Mouse (Mus musculus) neural tube, embryonic 12.5 days (tissue): ENCODE data around the gene 4932415D10Rik. TPM values are rescaled to one million over a fixed set of nuclear protein-coding genes. Genes with fewer than 3 reads are reported as not detected.

Experiments used
- ATAC-seq: fragments of 200-750 bp; cut with Nextera tagmentation; 2 replicates; pipeline ENCODE4 v1.8.0; 2017; ENCODE audit warnings: low read depth, mild to moderate bottlenecking, moderate TSS enrichment, moderate library complexity; ENCODE audit not compliant: low FRiP score
- H3K27ac ChIP-seq: fragments of 300-500 bp; sonication (generic); 2 replicates; pipeline ENCODE4 v1.5.1; 2016
- H3K27me3 ChIP-seq: fragments of 300-500 bp; sonication (generic); replicated peaks from 2 replicates; pipeline ENCODE4 v1.6.1; 2016; ENCODE audit warnings: mild to moderate bottlenecking
- H3K36me3 ChIP-seq: fragments of 300-500 bp; sonication (generic); 2 replicates; pipeline ENCODE4 v1.6.1; 2016; ENCODE audit warnings: mild to moderate bottlenecking
- H3K4me1 ChIP-seq: fragments of 300-500 bp; sonication (generic); 2 replicates; pipeline ENCODE4 v1.6.1; 2016
- H3K4me2 ChIP-seq: fragments of 300-500 bp; sonication (generic); replicated peaks from 2 replicates; pipeline ENCODE4 v1.6.1; 2016; ENCODE audit warnings: mild to moderate bottlenecking
- H3K4me3 ChIP-seq: fragments of 300-500 bp; sonication (generic); 2 replicates; pipeline ENCODE4 v1.5.1; 2016
- H3K9ac ChIP-seq: fragments of 300-500 bp; sonication (generic); 2 replicates; pipeline ENCODE4 v1.6.1; 2016; ENCODE audit warnings: mild to moderate bottlenecking
- H3K9me3 ChIP-seq: fragments of 300-500 bp; sonication (generic); 2 replicates; pipeline ENCODE4 v1.6.1; 2016; ENCODE audit warnings: mild to moderate bottlenecking
- WGBS: fragments of 180-500 bp; shearing (Covaris S2); methylation state at CpG from one replicate; pipeline ENCODE4 v1.1.7; 2016; 5-methylcytosine and 5-hydroxymethylcytosine counted together
- polyA plus RNA-seq: library from polyadenylated mRNA; unstranded; fragments of >200 nt; fragmentation: Nextera tagmentation; extraction: Ambion mirVana; gene quantifications from 2 replicates; pipeline ENCODE4 v1.2.1, GENCODE M21; 2016

The 4932415D10Rik gene
- not detected in 2 replicates for polyA plus RNA-seq

DNA sequence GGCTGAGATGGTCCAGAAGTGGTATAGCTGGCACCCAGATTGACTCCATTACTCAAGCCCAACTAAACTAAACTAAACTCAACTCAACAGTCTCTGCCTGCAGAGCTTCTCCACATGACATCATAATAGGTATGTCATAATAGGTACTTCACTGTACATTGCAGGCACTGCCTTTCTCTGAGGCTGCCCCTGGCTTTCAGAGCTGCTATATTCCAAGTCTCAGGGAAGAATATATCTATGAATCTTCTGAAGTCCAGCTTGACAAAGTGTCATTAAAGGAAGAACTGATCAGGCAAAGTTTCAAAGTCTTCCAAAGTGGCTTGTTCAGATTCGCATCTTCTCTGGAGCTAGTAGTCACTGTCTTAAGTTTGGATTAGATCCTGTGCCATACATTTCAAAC lies at the start of gene 4932415D10Rik:
TSS of gene 4932415D10Rik (minus strand) at position 101 of the 400 bp plus-strand sequence.
- WGBS: 91% methylated on average over 1 of the region's 1 CpGs
- H3K4me2 ChIP-seq: no peak within 1 kb of the TSS
- no peak for ATAC-seq

DNA sequence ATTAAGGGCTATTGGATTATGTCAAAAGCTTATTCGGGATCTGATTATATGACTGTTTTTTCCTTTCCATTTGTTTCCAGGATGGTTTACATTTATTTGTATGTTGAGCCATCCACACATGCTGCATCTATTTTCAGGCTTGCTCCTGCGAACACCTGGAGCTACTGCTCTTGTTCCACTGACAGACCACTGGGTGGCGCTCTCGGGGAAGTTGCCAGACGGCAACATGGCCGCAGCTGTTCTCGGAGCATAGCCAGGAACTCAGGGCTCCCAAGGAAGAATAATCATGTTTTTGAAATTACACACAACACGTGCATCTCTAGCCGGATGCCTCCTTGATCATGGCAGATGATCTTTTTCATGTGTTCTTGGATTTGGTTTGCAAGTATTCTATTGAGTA lies 45.5 kb upstream of the 4932415D10Rik start:
- 90% methylated on average over 9 of the region's 9 CpGs for WGBS
- Histone ChIP-seq H3K4me3 (no peak overlapping the region), H3K9ac (no peak overlapping the region), H3K27me3 (no peaks in the 10 kb centered on the region), H3K27ac (no peak overlapping the region), H3K4me1 (no peaks in the 10 kb centered on the region), H3K9me3 (peaks cover 59% of the 10 kb centered on the region), H3K4me2 (no peak overlapping the region), H3K36me3 (peaks cover 17% of the 10 kb centered on the region)
- no peak for ATAC-seq

More for the DNA sequence above, at the start of gene 4932415D10Rik:
- Histone ChIP-seq H3K27ac (no peak within 1 kb of the TSS), H3K9ac (no peak within 1 kb of the TSS), H3K4me1 (no peaks in the 10 kb centered on the region), H3K4me3 (no peak within 1 kb of the TSS), H3K27me3 (no peaks in the 10 kb centered on the region), H3K9me3 (0 out of 2 replicates have a peak, but pooled peaks cover 10% of the 10 kb centered on the region), H3K36me3 (no peaks in the 10 kb centered on the region)

DNA sequence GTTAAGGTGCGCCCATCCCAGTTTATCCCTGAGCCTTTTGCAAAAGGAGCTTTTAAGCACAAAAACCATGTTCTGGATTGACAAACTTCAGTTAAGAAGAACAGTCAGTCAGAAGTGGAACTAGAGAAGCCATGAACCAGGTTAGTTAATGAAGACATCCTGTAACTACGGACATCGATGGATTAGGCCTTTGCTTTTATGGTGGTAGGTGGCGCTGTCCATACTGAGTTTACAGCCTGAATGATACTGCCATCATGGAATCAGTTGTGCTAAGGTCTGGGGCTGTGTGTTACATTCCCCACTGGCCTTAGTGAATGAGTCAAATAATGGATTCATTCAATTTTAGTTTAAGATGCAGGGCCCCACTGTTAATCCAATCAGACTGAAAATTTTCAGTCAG lies 39.0 kb upstream of the 4932415D10Rik start:
- no peak overlapping the region for H3K4me2 ChIP-seq
- H3K9me3 ChIP-seq: peaks cover 32% of the 10 kb centered on the region
- H3K36me3 ChIP-seq: peaks cover 10% of the 10 kb centered on the region
- H3K4me3 ChIP-seq: no peak overlapping the region
- H3K9ac ChIP-seq: no peak overlapping the region
- no peaks in the 10 kb centered on the region for H3K27me3 ChIP-seq
- no peak overlapping the region for H3K27ac ChIP-seq
- ATAC-seq: no peak
- H3K4me1 ChIP-seq: no peaks in the 10 kb centered on the region
- WGBS: 97% methylated on average over 4 of the region's 4 CpGs

DNA sequence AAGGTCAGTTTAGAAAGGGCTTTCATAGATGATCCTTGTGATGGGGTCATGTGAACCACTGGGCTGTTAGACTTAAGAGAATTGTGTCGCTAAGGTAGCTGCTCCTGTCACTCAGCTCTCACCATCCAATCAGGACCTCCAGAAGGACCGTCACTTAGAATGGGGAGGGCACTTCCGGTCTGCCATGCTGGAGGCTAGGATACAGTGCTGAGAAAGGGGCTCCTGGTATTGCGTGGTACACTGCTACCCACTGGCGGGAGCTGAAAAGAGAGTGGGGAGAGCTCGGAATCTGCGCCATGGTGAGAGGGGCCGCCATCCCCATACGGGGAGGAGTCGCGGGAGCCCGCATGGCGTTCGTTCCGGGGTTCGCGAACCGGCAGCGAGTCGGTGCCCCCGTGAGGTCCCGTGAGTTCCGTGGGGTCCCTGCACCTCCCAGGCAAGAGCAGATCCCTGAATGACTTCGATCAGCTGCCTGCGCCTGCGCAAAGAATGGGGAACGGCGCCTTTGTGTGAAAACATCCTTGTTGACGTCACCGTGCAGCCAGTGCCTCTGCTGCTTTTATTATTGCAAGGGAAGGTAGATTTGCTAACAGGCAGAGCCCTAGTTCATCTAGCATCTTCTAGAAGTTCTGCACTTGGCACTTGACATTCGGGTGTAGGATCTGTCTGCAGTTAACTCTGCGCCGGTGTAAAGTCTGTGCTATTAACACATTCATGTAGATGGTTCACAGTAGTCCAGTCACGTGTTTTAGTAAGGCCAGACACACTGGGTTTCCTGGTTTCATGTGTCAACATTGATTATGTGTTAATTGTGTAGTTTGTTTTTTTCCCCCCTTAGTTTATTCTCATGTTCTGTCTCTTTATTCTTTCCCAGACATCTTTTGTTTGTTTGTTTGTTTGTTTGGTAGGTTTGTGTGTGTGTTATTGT lies 38.0 kb upstream of the 4932415D10Rik start, which contains the start of gene Gm4924:
TSS of gene Gm4924 (plus strand) at position 173 of the 928 bp plus-strand sequence.
- Histone ChIP-seq H3K4me1 (no peaks in the 10 kb centered on the region), H3K4me2 (peak within 1 kb of the TSS; percentile 56), H3K4me3 (peak within 1 kb of the TSS; percentile 59), H3K36me3 (peaks cover 8% of the 10 kb centered on the region), H3K27ac (peak within 1 kb of the TSS; percentile 88), H3K27me3 (no peaks in the 10 kb centered on the region), H3K9me3 (peaks cover 23% of the 10 kb centered on the region), H3K9ac (peak within 1 kb of the TSS; percentile 73)
- 5% methylated on average over 34 of the region's 34 CpGs for WGBS
- peak; percentile 100 for ATAC-seq

DNA sequence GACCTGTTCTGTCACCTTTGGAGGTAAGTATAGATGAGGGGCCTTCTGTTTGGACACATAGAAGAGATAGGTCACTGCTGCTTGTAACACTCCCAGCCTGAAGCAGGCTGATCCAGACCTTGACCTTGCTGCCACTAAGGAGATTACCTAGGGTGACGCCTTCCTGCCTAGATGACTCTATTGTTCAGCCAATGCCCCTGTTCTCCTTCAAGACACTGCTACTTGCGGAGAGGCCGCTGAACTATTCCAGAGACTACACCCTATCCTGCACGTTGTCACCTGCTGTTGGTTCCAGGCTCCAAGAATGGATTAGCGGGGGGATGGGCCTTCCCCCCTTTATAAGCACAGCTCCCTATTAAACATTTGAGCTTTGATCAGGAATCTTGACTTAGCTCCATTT lies 13.4 kb upstream of the 4932415D10Rik start:
- no peak overlapping the region for H3K27ac ChIP-seq
- no peak overlapping the region for H3K4me3 ChIP-seq
- ATAC-seq: no peak
- H3K9me3 ChIP-seq: 0 out of 2 replicates have a peak, but pooled peaks cover 10% of the 10 kb centered on the region
- WGBS: 87% methylated on average over 5 of the region's 5 CpGs
- no peak overlapping the region for H3K4me2 ChIP-seq
- no peak overlapping the region for H3K9ac ChIP-seq
- H3K36me3 ChIP-seq: no peaks in the 10 kb centered on the region
- H3K27me3 ChIP-seq: no peaks in the 10 kb centered on the region
- no peaks in the 10 kb centered on the region for H3K4me1 ChIP-seq

DNA sequence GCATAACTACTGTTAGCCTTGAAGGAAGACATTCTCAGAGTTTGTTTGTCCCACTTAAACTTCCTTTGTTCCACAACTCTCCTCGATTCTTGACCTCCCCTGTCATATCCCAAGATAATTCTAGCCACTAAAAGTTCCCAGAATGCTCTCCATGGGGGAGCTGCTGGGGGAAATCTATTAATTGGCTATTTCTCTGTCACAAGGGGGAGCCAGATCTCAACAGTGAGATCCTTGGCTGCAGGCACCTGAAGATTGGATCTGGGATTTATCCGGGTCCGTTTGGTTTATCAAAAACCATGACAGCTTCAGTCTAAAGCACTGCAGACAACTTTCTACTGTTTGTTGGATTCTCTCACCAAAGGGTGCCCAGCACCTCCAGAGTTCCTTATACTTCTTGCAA lies 3.8 kb upstream of the 4932415D10Rik start:
- Histone ChIP-seq H3K27me3 (no peaks in the 10 kb centered on the region), H3K4me2 (no peak overlapping the region), H3K27ac (no peak overlapping the region), H3K9me3 (0 out of 2 replicates have a peak, but pooled peaks cover 15% of the 10 kb centered on the region), H3K9ac (no peak overlapping the region), H3K4me1 (no peaks in the 10 kb centered on the region), H3K36me3 (no peaks in the 10 kb centered on the region), H3K4me3 (no peak overlapping the region)
- no peak for ATAC-seq
- 72% methylated on average over 3 of the region's 3 CpGs for WGBS

DNA sequence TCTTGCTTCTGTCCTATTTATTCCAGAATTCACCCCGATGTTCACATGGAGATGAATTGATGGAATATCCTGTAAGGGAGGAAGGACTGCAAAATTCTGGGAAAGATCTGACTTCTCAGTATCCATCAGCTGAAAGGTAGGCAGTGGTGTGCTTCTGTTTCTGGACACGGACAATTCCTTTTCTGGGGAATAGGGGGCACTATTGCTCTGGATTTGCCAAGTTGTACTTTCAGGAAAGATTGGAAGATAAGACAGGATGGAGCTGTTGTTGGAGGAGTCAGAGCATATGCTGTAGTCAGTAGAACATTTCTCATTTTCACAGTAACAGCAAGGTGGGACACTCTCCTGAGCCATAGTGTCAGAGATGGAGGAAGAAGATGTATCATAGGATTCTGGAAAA lies 19.9 kb downstream of the 4932415D10Rik start:
- ATAC-seq: no peak
- H3K9me3 ChIP-seq: peaks cover 26% of the 10 kb centered on the region; the same call in 1 of the 2 replicates
- 61% methylated on average over 2 of the region's 2 CpGs for WGBS

DNA sequence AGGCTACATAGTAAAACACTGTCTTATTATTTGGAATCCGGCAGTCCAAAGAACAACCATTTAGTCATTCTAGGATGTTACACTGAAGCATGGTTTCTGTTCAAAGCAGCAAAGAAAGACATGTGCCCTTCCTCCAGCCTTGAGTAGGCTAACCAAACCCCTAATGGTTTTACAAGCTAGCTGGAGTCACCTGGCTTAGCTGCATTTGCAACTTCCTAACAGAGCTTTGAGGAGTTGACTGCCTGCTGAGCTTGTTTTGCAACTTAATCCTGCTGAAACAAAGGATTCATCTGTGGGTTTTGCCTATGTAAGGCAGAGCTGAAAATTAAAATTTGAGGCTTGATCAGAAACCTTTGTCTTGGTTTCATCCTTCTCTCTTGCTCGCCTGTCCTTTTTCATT lies 59.1 kb downstream of the 4932415D10Rik start:
- WGBS: 88% methylated on average over 2 of the region's 2 CpGs
- no peak for ATAC-seq
- Histone ChIP-seq H3K36me3 (no peaks in the 10 kb centered on the region), H3K4me1 (no peaks in the 10 kb centered on the region), H3K4me3 (no peak overlapping the region), H3K27ac (no peak overlapping the region), H3K4me2 (no peak overlapping the region), H3K27me3 (no peaks in the 10 kb centered on the region), H3K9me3 (peaks cover 8% of the 10 kb centered on the region), H3K9ac (no peak overlapping the region)

More for the DNA sequence above, 19.9 kb downstream of the 4932415D10Rik start:
- Histone ChIP-seq H3K36me3 (no peaks in the 10 kb centered on the region), H3K27ac (no peak overlapping the region), H3K27me3 (no peaks in the 10 kb centered on the region), H3K9ac (no peak overlapping the region), H3K4me2 (no peak overlapping the region), H3K4me1 (no peaks in the 10 kb centered on the region), H3K4me3 (no peak overlapping the region)

DNA sequence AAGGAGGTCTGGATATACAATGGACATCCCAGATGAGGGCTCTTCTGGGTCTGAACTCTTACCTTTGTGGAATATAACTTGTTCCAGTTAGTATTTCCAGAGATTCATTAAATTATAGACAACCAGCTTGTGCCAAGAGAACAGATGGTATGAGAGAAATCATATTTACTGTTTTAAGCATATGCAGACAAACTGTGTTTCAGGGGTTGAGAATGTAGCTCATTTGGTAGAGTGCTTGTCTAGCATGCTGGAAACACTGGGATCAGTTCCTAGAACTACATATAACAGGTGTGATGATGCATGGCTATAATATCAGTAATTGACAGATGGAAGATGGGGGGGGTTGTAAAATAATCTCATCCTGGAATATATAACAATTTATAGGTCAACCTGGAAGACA lies 71.4 kb downstream of the 4932415D10Rik start:
- H3K36me3 ChIP-seq: no peaks in the 10 kb centered on the region
- no peak for ATAC-seq
- H3K27me3 ChIP-seq: no peaks in the 10 kb centered on the region
- H3K4me3 ChIP-seq: no peak overlapping the region
- no peak overlapping the region for H3K4me2 ChIP-seq
- H3K27ac ChIP-seq: no peak overlapping the region
- peaks cover 7% of the 10 kb centered on the region for H3K4me1 ChIP-seq
- H3K9me3 ChIP-seq: no peaks in the 10 kb centered on the region; the same call in 1 of the 2 replicates
- H3K9ac ChIP-seq: no peak overlapping the region

DNA sequence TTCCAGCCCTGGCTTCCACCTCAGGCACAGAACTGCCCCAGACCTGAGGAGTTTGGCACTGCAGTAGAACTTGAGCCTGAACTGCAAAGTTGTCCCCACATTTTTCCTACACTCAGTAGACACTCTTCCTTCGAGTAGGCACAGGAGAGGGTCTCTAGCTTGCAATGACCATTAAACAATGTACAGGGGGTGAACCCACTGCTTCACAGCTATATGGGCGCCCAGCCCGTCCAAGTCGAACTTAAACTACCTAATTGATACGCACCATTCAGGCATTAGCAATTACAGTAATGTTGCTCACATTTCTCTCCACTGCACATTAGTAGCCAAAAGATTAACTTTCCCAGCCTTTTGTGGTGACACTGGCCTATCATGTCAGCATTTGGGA lies 75.0 kb downstream of the 4932415D10Rik start:
- Histone ChIP-seq H3K4me2 (peak overlapping the region; percentile 70), H3K9ac (peak overlapping the region; percentile 73; the same call in 1 of the 2 replicates), H3K9me3 (peaks cover 26% of the 10 kb centered on the region), H3K27me3 (no peaks in the 10 kb centered on the region), H3K36me3 (peaks cover 12% of the 10 kb centered on the region), H3K4me1 (peaks cover 7% of the 10 kb centered on the region), H3K27ac (no peak overlapping the region), H3K4me3 (peak overlapping the region; percentile 73)
- no peak for ATAC-seq
- WGBS: 69% methylated on average over 5 of the region's 5 CpGs

DNA sequence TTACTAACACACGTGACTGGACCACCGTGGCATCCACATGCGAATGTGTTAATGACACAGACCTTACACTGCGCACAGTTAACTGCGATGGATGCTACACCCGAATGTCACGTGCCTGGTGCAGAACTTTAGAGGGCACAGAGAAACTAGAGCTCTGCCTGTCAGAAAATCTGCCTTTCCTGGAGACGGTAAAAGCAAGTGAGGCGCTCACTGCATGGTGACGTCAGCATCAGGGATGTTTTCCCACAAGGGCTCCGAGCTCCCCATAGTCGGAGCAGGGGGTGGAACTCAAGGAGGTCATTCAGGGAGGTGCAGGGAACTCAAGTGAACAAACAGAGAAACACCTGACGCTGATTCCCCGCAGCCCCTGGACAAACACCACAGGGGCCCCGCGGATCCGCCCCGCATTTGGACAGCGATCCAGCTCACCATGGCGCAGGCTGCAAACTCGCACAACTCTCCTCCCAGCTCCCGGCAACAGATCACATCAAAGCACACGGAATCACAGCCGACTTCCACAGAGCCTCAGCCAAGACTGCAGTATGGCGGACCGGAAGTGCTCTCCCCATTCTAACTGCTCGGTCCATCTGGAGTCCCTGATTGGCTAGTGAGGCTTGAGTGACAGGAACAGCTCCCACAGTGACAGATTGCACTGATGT lies 75.5 kb downstream of the 4932415D10Rik start, which contains the start of gene Zfp938:
TSS of gene Zfp938 (minus strand) at position 539 of the 659 bp plus-strand sequence.
- WGBS: 4% methylated on average over 27 of the region's 27 CpGs
- peak within 1 kb of the TSS; percentile 73 for H3K9ac ChIP-seq
- peak within 1 kb of the TSS; percentile 73 for H3K4me3 ChIP-seq
- no peaks in the 10 kb centered on the region for H3K27me3 ChIP-seq
- H3K9me3 ChIP-seq: peaks cover 32% of the 10 kb centered on the region
- H3K36me3 ChIP-seq: peaks cover 16% of the 10 kb centered on the region
- peak; percentile 100 for ATAC-seq
- peak within 1 kb of the TSS; percentile 70 for H3K4me2 ChIP-seq
- peak within 1 kb of the TSS; percentile 64; the same call in 1 of the 2 replicates for H3K27ac ChIP-seq
- H3K4me1 ChIP-seq: peaks cover 7% of the 10 kb centered on the region
